Mouse (Mus musculus) thymus, postnatal 36 days (tissue): ENCODE results near the gene Ptpn6.

ENCODE experiments used
- DNase-seq, 2 experiments: peaks; one replicate each; pipeline ENCODE4 v3.0.0; 2022; ENCODE audit warnings: mixed read lengths in 2 of 2

The Ptpn6 gene

GRCm38 (mm10) chr6:124755306-124755705, 16.8 kb upstream of the Ptpn6 start:
- DNase-seq: no peak

- no peak for DNase-seq
Observed at GRCm38 (mm10) chr6:124753861-124754260, 15.3 kb upstream of the Ptpn6 start.

GRCm38 (mm10) chr6:124750405-124750804, 11.9 kb upstream of the Ptpn6 start:
- DNase-seq: peak in 1 of 2 experiments; percentile 22

GRCm38 (mm10) chr6:124746654-124747632, 8.4 kb upstream of the Ptpn6 start:
- DNase-seq: peak in 1 of 2 experiments; percentile 20

GRCm38 (mm10) chr6:124746296-124746605, 7.7 kb upstream of the Ptpn6 start:
- DNase-seq: no peak

- DNase-seq: peak; percentile 94 to 95
Observed at GRCm38 (mm10) chr6:124745490-124746295, 7.2 kb upstream of the Ptpn6 start.

- peak in 1 of 2 experiments; percentile 61 for DNase-seq
Observed at GRCm38 (mm10) chr6:124744755-124745321, 6.3 kb upstream of the Ptpn6 start.

GRCm38 (mm10) chr6:124743647-124744046, 5.1 kb upstream of the Ptpn6 start:
- DNase-seq: no peak

- peak in 1 of 2 experiments; percentile 37 for DNase-seq
Observed at GRCm38 (mm10) chr6:124742839-124743514, 4.5 kb upstream of the Ptpn6 start.

- DNase-seq: no peak
Observed at GRCm38 (mm10) chr6:124741842-124742241, 3.3 kb upstream of the Ptpn6 start.

GRCm38 (mm10) chr6:124740888-124741761, 2.6 kb upstream of the Ptpn6 start, which contains the start of gene Grcc10:
Gene Grcc10 (minus strand): TSS chr6:124741374.
- peak; percentile 91 to 95 for DNase-seq

- DNase-seq: no peak
Observed at GRCm38 (mm10) chr6:124740211-124740887, 1.8 kb upstream of the Ptpn6 start.

- DNase-seq: no peak
Observed at GRCm38 (mm10) chr6:124739231-124739796, 800 bp upstream of the Ptpn6 start.

GRCm38 (mm10) chr6:124737040-124737439, 1.5 kb downstream of the Ptpn6 start:
- no peak for DNase-seq

GRCm38 (mm10) chr6:124734417-124734816, 4.1 kb downstream of the Ptpn6 start:
- no peak for DNase-seq

GRCm38 (mm10) chr6:124732476-124733370, 5.8 kb downstream of the Ptpn6 start:
- DNase-seq: peak; percentile 86 to 90

- DNase-seq: no peak
Observed at GRCm38 (mm10) chr6:124731038-124731437, 7.5 kb downstream of the Ptpn6 start.

- DNase-seq: peak in 1 of 2 experiments; percentile 58
Observed at GRCm38 (mm10) chr6:124729850-124730705, 8.4 kb downstream of the Ptpn6 start.
